Mouse (Mus musculus) lung, postnatal 0 days (tissue): ENCODE results near the gene Ifnl2. TPM values are rescaled to one million over a fixed set of nuclear protein-coding genes. Genes with fewer than 3 reads are reported as not detected.
"Not testable (repeated sequence)": the region's sequence is repeated elsewhere in the genome, so short reads cannot be mapped to it uniquely, and the experiment has no call there.

Experiments
- ATAC-seq: fragments of 200-750 bp; cut with Nextera tagmentation; 2 replicates; pipeline ENCODE4 v1.8.0; 2017; ENCODE audit warnings: moderate library complexity
- DNase-seq: peaks from one replicate; pipeline ENCODE4 v3.0.0-alpha.2; 2016; ENCODE audit warnings: low spot score
- H3K27ac ChIP-seq: fragments of 300-500 bp; sonication (generic); 2 replicates; pipeline ENCODE4 v1.5.1; 2014; ENCODE audit warnings: antibody characterized with exemption, mild to moderate bottlenecking, low read length, mixed read lengths
- H3K27me3 ChIP-seq: fragments of 300-500 bp; sonication (generic); replicated peaks from 2 replicates; pipeline ENCODE4 v1.6.1; 2014; ENCODE audit warnings: low read length, mixed read lengths; ENCODE audit not compliant: insufficient read depth
- H3K36me3 ChIP-seq: fragments of 300-500 bp; sonication (generic); 2 replicates; pipeline ENCODE4 v1.6.1; 2014; ENCODE audit warnings: low read length, mixed read lengths; ENCODE audit not compliant: insufficient read depth
- H3K4me1 ChIP-seq: fragments of 300-500 bp; sonication (generic); 2 replicates; pipeline ENCODE4 v1.6.1; 2014; ENCODE audit warnings: antibody characterized with exemption, low read depth, low read length, mixed read lengths; ENCODE audit not compliant: insufficient read depth
- H3K4me2 ChIP-seq: fragments of 300-500 bp; sonication (generic); replicated peaks from 2 replicates; pipeline ENCODE4 v1.6.1; 2014; ENCODE audit warnings: low read depth, mild to moderate bottlenecking, low read length, moderate library complexity, mixed read lengths
- H3K4me3 ChIP-seq: fragments of 300-500 bp; sonication (generic); 2 replicates; pipeline ENCODE4 v1.5.1; 2014; ENCODE audit warnings: low read depth, low read length
- H3K9ac ChIP-seq: fragments of 300-500 bp; sonication (generic); replicated peaks from 2 replicates; pipeline ENCODE4 v1.6.1; 2014; ENCODE audit warnings: low read depth, mild to moderate bottlenecking
- H3K9me3 ChIP-seq: fragments of 300-500 bp; sonication (generic); 2 replicates; pipeline ENCODE4 v1.6.1; 2016; ENCODE audit warnings: low read length, mixed read lengths
- CTCF ChIP-seq: IDR thresholded peaks from 2 replicates; pipeline ENCODE4 v1.5.1; 2016; ENCODE audit warnings: antibody characterized with exemption, mild to moderate bottlenecking
- EP300 ChIP-seq: IDR thresholded peaks from 2 replicates; pipeline ENCODE4 v1.6.1; 2016; ENCODE audit warnings: antibody characterized with exemption, mild to moderate bottlenecking, control low read depth
- WGBS: fragments of 180-500 bp; shearing (Covaris S2); extraction: QIAGEN DNeasy Blood & Tissue Kit; methylation state at CpG from one replicate; pipeline ENCODE4 v1.1.7; 2014; 5-methylcytosine and 5-hydroxymethylcytosine counted together
- polyA plus RNA-seq: library from polyadenylated mRNA; unstranded; fragments of >200 nt; fragmentation: Nextera tagmentation; extraction: Ambion mirVana; gene quantifications from 2 replicates; pipeline ENCODE4 v1.2.1, GENCODE M21; 2015

Gene Ifnl2
- not detected in 2 replicates for polyA plus RNA-seq

DNA sequence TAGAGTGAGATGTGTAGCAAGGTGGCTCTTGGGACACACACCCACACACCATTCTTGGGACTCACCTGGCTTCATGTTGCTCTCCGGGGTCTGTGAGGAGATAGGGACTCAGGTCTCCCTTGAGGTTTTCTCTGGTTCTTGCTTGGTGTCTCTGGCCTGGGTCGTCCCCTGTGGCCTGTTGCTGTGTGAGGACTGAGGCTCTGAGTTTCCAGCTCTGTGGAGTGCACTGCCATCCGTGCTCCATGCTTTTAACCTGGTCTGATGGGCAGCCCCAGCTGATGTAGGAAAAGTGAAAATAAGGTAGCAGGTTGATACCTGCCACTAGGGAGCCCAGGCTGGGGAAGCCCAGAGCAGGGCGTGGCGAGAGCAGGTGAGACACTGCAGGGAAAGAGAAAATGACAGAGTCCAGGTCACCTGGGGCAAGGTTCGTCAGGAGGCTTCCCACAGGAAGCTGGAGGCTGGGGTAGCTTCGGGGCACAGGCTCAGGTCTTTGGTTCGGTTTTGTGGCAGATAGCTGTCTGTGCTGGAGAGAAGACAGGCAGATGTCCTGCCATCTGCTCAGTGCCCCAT lies at the start of gene Ifnl2:
Gene Ifnl2, minus strand, starts transcription at position 51 of the 570 bp plus-strand sequence.
- ATAC-seq, H3K27me3 ChIP-seq, DNase-seq, H3K4me1 ChIP-seq, H3K4me3 ChIP-seq, H3K27ac ChIP-seq, H3K9ac ChIP-seq, H3K9me3 ChIP-seq, H3K4me2 ChIP-seq, H3K36me3 ChIP-seq: not testable (repeated sequence)
- WGBS: 56% methylated on average over 8 of the region's 8 CpGs

DNA sequence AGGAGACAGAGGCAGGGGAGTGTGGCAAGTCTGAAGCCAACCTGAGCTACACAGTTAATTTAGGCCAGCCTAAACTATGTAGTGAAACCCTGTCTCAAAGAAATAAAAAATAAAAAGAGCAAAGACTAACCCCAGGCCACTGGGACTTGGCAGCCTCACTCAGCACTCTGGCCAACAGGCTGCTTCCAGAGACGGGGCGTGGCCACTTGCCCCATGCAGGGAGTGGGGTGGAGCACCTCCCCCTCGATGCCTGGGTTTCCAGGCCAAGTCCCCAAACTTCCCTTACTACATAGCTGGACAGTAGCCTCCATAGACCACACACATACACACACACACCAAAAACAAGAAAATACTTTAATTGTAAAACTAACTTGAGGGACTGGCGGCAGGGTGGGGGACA lies 48.2 kb upstream of the Ifnl2 start:
- H3K9ac ChIP-seq: no peak overlapping the region
- H3K4me3 ChIP-seq: no peak overlapping the region
- no peak overlapping the region for H3K27ac ChIP-seq
- no peaks in the 10 kb centered on the region for H3K9me3 ChIP-seq
- no peaks in the 10 kb centered on the region for H3K27me3 ChIP-seq
- TF ChIP-seq EP300 (peak; percentile 31; the same call in 1 of the 2 replicates), CTCF (no peak)
- ATAC-seq: peak; percentile 86
- WGBS: 33% methylated on average over 4 of the region's 4 CpGs
- 0 out of 2 replicates have a peak, but pooled peaks cover 2% of the 10 kb centered on the region for H3K4me1 ChIP-seq
- no peak overlapping the region for H3K4me2 ChIP-seq
- peaks cover 18% of the 10 kb centered on the region for H3K36me3 ChIP-seq
- peak; percentile 86 for DNase-seq

DNA sequence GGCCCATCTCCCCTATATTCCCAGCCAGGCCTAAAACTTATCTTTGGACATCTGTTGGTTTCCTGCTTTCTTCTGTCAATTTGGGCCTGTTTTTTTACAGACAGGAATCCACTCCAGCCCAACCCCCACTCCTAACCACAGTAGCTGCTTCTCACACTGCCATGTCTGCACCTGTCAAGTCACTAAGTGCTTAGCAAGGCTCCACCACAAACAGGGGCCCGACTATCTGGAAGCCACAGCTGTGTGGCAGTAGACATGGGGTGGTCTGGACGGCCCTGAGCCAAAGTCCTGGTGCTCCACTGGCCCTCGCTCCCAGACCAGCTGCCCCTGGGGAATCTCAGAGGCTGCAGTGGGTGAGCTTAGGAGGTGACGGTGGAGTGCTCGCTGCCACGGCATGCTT lies 47.5 kb upstream of the Ifnl2 start:
- Histone ChIP-seq H3K36me3 (peaks cover 13% of the 10 kb centered on the region), H3K4me3 (no peak overlapping the region), H3K9ac (no peak overlapping the region), H3K27ac (no peak overlapping the region), H3K4me1 (0 out of 2 replicates have a peak, but pooled peaks cover 2% of the 10 kb centered on the region), H3K4me2 (no peak overlapping the region), H3K27me3 (no peaks in the 10 kb centered on the region), H3K9me3 (no peaks in the 10 kb centered on the region)
- no peak for ATAC-seq
- DNase-seq: no peak
- TF ChIP-seq CTCF: no peak
- no peak for TF ChIP-seq EP300
- 63% methylated on average over 6 of the region's 6 CpGs for WGBS

DNA sequence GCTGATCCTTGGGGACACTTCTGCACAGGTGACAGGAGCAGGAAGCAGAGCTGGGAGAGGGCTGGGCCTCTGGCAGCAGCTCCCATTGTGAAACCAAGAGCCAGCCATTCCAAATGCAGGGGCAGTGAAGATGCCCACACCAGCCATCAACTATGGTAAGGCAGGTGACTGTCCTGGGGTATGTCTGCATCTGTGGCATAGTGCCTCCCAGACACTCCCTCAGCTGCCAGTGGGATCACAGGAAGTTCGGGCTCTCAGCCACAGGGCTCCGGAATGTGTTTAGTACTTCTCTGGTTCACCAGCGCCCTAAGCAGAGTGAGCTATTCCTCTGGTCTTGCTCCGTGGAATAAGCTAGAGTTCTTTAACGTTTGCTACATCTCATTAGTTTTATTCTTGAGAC lies 46.8 kb upstream of the Ifnl2 start:
- Histone ChIP-seq H3K4me2 (no peak overlapping the region), H3K27ac (no peak overlapping the region), H3K4me1 (0 out of 2 replicates have a peak, but pooled peaks cover 2% of the 10 kb centered on the region), H3K27me3 (no peaks in the 10 kb centered on the region), H3K9me3 (no peaks in the 10 kb centered on the region), H3K9ac (no peak overlapping the region), H3K36me3 (peaks cover 8% of the 10 kb centered on the region), H3K4me3 (no peak overlapping the region)
- ATAC-seq: no peak
- TF ChIP-seq CTCF (no peak), EP300 (no peak)
- DNase-seq: no peak
- 52% methylated on average over 5 of the region's 5 CpGs for WGBS

DNA sequence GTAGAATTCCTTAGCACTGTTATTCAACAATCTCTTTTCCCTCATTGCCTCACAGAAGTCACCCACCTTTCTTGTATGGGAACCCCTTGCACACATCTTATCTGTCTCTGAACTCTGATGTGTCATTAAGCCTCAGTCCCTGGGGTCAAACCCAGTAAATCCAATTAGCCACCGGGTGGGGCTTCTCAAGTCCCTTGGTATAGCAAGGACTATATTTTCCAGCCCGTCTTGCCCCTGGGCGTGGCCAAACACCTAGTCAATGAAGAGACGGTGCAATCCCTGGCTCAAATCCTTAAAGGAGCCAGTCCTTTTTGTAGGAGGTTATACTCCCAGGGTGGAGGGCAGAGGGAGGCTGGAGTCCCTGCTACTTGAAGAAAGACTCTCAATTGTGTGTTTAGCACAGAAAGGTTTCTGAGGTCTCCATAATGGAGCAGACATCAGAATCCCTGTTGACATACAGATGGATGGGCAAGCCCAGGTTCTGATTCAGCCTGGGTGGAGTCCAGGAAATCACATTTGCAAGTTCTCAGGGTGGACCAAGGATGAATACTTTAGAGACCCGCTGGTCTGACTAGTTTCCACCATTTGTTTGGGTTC lies 45.8 kb upstream of the Ifnl2 start:
- Histone ChIP-seq H3K9ac (no peak overlapping the region), H3K27ac (no peak overlapping the region), H3K36me3 (peaks cover 6% of the 10 kb centered on the region), H3K4me2 (no peak overlapping the region), H3K9me3 (no peaks in the 10 kb centered on the region), H3K4me1 (0 out of 2 replicates have a peak, but pooled peaks cover 2% of the 10 kb centered on the region), H3K4me3 (no peak overlapping the region), H3K27me3 (no peaks in the 10 kb centered on the region)
- DNase-seq: no peak
- TF ChIP-seq CTCF (no peak), EP300 (no peak)
- ATAC-seq: no peak
- WGBS: 11% methylated on average over 5 of the region's 5 CpGs

DNA sequence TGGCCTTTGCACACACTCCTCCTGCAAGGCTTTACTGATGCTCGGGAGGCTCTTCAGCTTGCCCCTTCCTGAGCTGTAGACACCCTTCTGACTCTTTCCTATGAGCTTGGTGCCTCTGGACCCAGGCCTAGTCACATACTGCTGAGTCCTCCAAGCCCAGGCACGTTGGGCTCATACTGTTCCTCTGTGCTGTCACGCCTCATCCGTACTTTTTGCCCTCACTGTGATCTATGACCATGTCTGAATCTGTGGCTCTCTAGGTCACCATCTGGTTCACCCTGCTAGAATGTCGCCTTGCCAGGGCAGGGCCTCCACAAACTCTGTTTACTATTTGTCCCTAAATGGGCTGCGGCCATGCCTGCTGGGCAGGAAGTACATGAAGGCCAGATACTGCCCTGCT lies 42.8 kb upstream of the Ifnl2 start:
- Histone ChIP-seq H3K4me1 (0 out of 2 replicates have a peak, but pooled peaks cover 2% of the 10 kb centered on the region), H3K9ac (no peak overlapping the region), H3K9me3 (no peaks in the 10 kb centered on the region), H3K27ac (no peak overlapping the region), H3K36me3 (no peaks in the 10 kb centered on the region), H3K4me2 (no peak overlapping the region), H3K4me3 (no peak overlapping the region), H3K27me3 (no peaks in the 10 kb centered on the region)
- WGBS: 78% methylated on average over 6 of the region's 6 CpGs
- DNase-seq (no peak), ATAC-seq (no peak)
- TF ChIP-seq CTCF: no peak
- TF ChIP-seq EP300: no peak
